ENCODE assay signal across 20 mouse cellular contexts in the genomic region with DNA sequence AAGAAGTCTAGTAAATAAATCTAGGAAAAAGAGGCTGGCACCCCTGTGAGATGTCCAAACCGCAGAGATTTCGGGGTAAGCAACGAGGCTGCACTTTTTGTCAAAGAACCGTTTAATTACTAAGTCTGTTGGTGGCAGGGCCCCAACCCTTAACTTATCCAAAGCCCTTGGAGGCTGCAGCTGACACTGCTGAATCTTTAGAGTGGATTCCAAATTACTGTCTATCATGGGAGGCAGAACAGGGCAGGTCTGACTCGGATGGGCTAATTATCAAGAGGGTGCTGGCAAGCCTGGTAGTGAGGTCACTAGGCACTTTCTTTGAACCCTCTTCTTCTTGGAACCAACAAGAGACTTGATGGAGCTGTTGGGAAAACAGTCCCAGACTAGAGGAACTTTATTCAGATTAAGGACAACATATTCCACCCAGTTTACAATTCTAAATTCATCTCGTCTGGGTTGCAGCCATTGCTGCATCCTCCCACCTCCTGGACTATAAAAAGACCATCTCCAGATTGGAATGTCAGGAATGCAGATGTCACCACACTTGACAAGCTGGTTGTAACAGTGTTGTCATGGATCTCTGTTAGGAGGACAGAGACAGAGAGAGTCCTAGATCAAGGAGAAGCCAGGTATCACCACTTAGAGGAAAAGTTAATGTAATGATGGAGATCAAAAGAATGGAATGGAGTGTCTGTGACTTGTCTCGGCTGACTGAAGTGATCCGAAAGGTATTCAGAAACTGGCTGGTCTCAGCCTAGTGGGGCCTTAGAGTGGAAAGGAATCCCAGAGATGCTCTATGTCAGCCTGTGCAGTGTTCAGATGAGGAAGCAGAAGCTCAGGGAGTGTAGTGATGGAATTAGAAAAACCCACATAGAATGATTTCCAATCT. TPM values are rescaled to one million over a fixed set of nuclear protein-coding genes. Genes with fewer than 3 reads are reported as not detected.
DNase-seq lines count a peak whose midpoint lies in the region; ATAC-seq and TF ChIP-seq lines count a peak whose summit lies in the region.
"Had no signal": no experiment of that assay in that cellular context is flagged by ENCODE, and none has a peak within 500 bp of the region (broad histone marks: within the 10 kb centered on the region; RNA-seq: fewer than 3 reads in every experiment).

No protein-coding gene starts in this region.

- H3K4me3 ChIP-seq in forebrain, postnatal 0 days (ENCODE audit: low read depth, low read length), result no peak overlapping the region
- no peak overlapping the region for H3K4me3 ChIP-seq in thymus, adult 2 months (ENCODE audit: control insufficient read depth, insufficient read depth, low read length)
- H3K4me3 ChIP-seq: gastrocnemius, adult 2 months; liver, embryonic 12.5 days had no signal

- no peaks in the 10 kb centered on the region for H3K9me3 ChIP-seq in forebrain, postnatal 0 days (ENCODE audit: low read length)
- H3K9me3 ChIP-seq: liver, embryonic 12.5 days had no signal

- CTCF ChIA-PET in Patski (lab: Charles Lee), result no interaction called here

- WGBS in forebrain, postnatal 0 days, result 35% methylated on average over 8 of the region's 8 CpGs
- 86% methylated on average over 8 of the region's 8 CpGs for WGBS in thymus, adult 2 months

- H3K27me3 ChIP-seq in Patski, result no peaks in the 10 kb centered on the region
- no peaks in the 10 kb centered on the region; the same call in 1 of the 2 replicates for H3K27me3 ChIP-seq in forebrain, postnatal 0 days (ENCODE audit: insufficient read depth, low read length)
- H3K27me3 ChIP-seq in thymus, adult 2 months (ENCODE audit: control insufficient read depth, insufficient read depth, low read length), result no peaks in the 10 kb centered on the region; the same call in 1 of the 2 replicates

- in situ Hi-C loops in Patski (cut with MboI; ENCODE audit: low pct_unique_long_range_greater_than_20kb), result no loop called here

- H3K9ac ChIP-seq in forebrain, postnatal 0 days, result no peak overlapping the region
- H3K9ac ChIP-seq: liver, embryonic 12.5 days had no signal

- no peak for TF ChIP-seq CTCF in Patski (IDR thresholded peaks at IDR 0.05)
- TF ChIP-seq CTCF in forebrain, postnatal 0 days (IDR thresholded peaks at IDR 0.05; ENCODE audit: low read depth), result no peak
- TF ChIP-seq CTCF in thymus, adult 2 months (IDR thresholded peaks at IDR 0.05; ENCODE audit: borderline replicate concordance, control insufficient read depth, extremely low read depth, insufficient read depth, low read length, poor library complexity), result no peak

- POLR2A ChIA-PET in Patski (lab: Charles Lee), result no interaction called here

- peaks cover 5% of the 10 kb centered on the region for H3K4me1 ChIP-seq in forebrain, postnatal 0 days (ENCODE audit: insufficient read depth)
- no peaks in the 10 kb centered on the region for H3K4me1 ChIP-seq in thymus, adult 2 months (replicated peaks; ENCODE audit: control insufficient read depth, insufficient read depth, low read length)

- no peak for TF ChIP-seq POLR2A in thymus, adult 2 months (IDR thresholded peaks at IDR 0.05; ENCODE audit: control insufficient read depth, extremely low read depth, insufficient read depth, low read length, poor library complexity)

- intact Hi-C loops in heart, postnatal 36 days (cut with DNase I), result no loop called here

- H3K4me2 ChIP-seq in forebrain, postnatal 0 days (ENCODE audit: low read depth), result no peak overlapping the region
- H3K4me2 ChIP-seq: liver, embryonic 12.5 days; midbrain, embryonic 11.5 days had no signal

- H3K36me3 ChIP-seq in forebrain, postnatal 0 days (ENCODE audit: insufficient read depth), result no peaks in the 10 kb centered on the region
- no peaks in the 10 kb centered on the region for H3K36me3 ChIP-seq in thymus, adult 2 months (ENCODE audit: control insufficient read depth, insufficient read depth, low read length)
- H3K36me3 ChIP-seq: liver, embryonic 12.5 days had no signal

- peak; percentile 68 for ATAC-seq in Patski
- ATAC-seq in forebrain, postnatal 0 days, result peak; percentile 89
- ATAC-seq: liver, embryonic 12.5 days had no signal

- DNase-seq in cerebellum, adult 9-11 months, result peak; percentile 17
- no peak for DNase-seq in cerebellum, adult 11 months
- DNase-seq in layer of hippocampus, adult 9-11 months, result peak; percentile 59
- no peak for DNase-seq in layer of hippocampus, adult 11-12 months (ENCODE audit: low spot score)
- DNase-seq in Patski (ENCODE audit: low read depth, low spot score), result peak; percentile 20
- DNase-seq in forebrain, postnatal 0 days, result peak; percentile 66
- DNase-seq in thymus, adult 2 months, result no peak
- DNase-seq in heart, postnatal 36 days, result no peak
- DNase-seq: adrenal gland, postnatal 36 days; cerebellum, adult 18-20 months; embryo, embryonic 11 days; gastrocnemius, adult 2 months; heart, postnatal 14 days; kidney, adult 11 months; kidney, postnatal 36 days; lung, postnatal 14 days; thymus, postnatal 4 days had no signal

- H3K27ac ChIP-seq in forebrain, postnatal 0 days (ENCODE audit: low read depth, low read length), result no peak overlapping the region
- H3K27ac ChIP-seq in thymus, adult 2 months (ENCODE audit: control insufficient read depth, insufficient read depth, low read length), result no peak overlapping the region
- H3K27ac ChIP-seq: gastrocnemius, adult 2 months; liver, embryonic 12.5 days; stomach, postnatal 0 days had no signal

RNA-seq across cellular contexts. Expression of gene Ildr2, which starts 50.7 kb away (rescaled TPM):
- 4.2 TPM for polyA plus RNA-seq in Patski (2021)
- 24.4 and 38.1 TPM in 2 replicates for total RNA-seq in forebrain, postnatal 0 days (2014; rRNA removed)
- 3.2 and 6.4 TPM in 2 replicates for polyA plus RNA-seq in forebrain, postnatal 0 days (2015; fragmentation: Nextera tagmentation; extraction: Ambion mirVana)
- polyA plus RNA-seq in thymus, adult 2 months (2012; rRNA removed), result 0.40 and 0.59 TPM in 2 replicates
- 1 to 10 TPM; 2.5 to 4.5 TPM for total RNA-seq in heart, postnatal 36 days (2021)

Comparison
In these comparisons a context has a peak if more than half of its experiments do, and no peak if none do; other contexts are left out.
1. DNase-seq: peak in cerebellum, adult 9-11 months (single experiment), layer of hippocampus, adult 9-11 months (single experiment), Patski (single experiment) and forebrain, postnatal 0 days (single experiment); none in cerebellum, adult 11 months (single experiment), layer of hippocampus, adult 11-12 months (single experiment), thymus, adult 2 months (single experiment) and heart, postnatal 36 days (0 of 2).